Mouse (Mus musculus): ENCODE data around the gene Rnls.
"Not testable (repeated sequence)": the region's sequence is repeated elsewhere in the genome, so short reads cannot be mapped to it uniquely, and the experiment has no call there.

Rnls gene

GRCm38 (mm10) chr19:33391651-33392382 is at the start of gene Rnls:
TSS of gene Rnls (minus strand) at chr19:33392295.
- DNase-seq (ENCODE audit: low spot score), result peak; percentile 96

DNA sequence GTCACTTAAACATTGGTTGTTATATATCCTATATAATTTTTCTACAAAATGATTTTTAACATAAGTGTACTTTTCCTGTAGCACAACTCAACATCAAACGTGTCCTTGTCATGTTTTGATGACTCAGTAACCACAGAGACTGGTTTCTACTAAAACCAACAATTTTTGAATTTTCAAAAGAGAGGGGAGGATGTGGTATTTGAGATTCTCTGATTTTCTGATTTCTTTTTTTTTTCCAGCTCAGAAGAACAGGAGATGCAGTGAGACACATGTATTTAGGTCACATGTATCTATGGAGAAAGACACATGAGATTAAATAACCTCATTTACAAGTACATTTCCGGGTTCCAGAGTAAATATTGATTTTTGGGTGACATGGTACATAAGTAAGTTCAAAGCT is 37.4 kb upstream of the Rnls start:
- no peak for DNase-seq (ENCODE audit: low spot score)

DNA sequence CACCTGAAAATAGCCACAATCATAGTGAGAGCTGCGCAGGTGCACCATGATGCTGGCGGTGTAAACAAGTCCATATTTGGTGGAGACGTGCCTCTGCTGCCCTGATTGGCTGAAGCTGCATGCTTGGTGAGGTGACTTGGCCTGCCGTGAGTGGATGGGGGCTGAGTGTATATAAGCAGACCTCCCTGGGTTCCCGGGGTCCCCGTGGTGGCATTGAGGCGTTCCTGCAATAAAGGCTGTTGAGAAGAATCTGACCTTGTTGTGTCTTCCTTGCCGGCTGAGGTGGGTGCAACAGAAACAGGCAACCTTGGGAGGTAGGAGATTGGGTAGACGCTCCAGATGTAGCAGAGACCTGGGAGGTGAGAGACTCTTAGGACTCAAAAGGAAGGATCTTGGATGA is 27.3 kb upstream of the Rnls start:
- not testable (repeated sequence) for DNase-seq (ENCODE audit: low spot score)

- no peak for DNase-seq (ENCODE audit: low spot score)
Observed at GRCm38 (mm10) chr19:33380825-33381224, 11.3 kb downstream of the Rnls start.

GRCm38 (mm10) chr19:33380386-33380785 is 11.7 kb downstream of the Rnls start:
- DNase-seq (ENCODE audit: low spot score), result peak; percentile 70

DNA sequence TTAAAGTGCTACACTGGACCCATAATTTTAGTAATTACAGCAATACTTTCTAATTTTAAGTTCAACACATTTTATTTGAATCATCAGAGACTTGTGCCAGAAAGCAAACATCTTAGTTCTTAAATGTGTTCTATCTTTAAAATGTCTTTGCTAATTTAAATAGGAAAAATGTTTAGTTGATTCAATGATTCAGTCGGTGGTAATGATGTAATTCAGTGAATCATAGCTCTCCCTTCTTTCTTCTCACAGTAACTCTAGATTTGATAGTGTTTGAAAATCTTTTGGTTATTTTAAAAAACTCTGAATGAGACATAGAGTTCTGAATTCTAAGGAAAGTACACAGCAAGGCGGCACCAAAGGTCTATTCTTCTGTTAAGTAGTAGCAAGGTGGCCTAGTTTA is 23.3 kb downstream of the Rnls start:
- DNase-seq (ENCODE audit: low spot score), result no peak

DNA sequence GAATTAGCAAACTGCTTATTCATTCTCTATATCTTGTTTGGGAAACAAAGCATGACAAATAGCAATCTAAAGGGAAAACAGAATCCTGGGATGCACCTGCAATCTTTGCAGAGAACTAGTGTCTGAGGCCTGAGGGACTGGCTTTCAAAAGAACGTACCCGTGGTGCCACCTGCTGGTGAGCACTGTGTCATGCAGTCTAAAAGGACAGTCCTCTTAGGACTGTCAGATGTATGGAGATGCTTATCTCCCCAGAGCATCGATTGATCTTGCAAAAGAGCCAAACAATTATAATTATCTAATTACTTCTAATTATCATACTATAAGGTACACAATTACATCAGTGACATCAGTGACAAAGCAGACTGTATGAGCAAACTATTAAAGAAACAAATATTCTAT is 25.4 kb downstream of the Rnls start:
- DNase-seq (ENCODE audit: low spot score), result peak; percentile 85

GRCm38 (mm10) chr19:33357019-33357418 is 35.1 kb downstream of the Rnls start:
- DNase-seq (ENCODE audit: low spot score), result no peak

DNA sequence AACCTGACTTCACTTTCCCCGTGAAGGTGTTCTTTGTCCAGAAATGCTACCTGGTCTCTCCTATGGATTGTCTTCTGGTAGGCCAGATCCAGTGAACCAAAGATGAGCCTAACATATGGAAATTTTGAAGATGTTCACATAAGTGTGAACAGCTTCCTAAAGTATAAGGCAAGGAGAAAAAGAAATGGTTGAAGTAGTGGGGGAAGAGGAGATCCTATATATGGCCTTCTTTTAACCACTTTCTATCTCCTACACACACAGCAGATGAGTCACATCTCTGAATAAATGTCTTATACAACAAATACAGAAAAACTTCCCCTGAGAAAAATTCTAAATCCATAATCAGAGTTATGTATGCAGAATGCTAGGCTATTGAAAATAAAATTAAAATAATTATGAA is 52.0 kb downstream of the Rnls start:
- DNase-seq (ENCODE audit: low spot score), result no peak

DNA sequence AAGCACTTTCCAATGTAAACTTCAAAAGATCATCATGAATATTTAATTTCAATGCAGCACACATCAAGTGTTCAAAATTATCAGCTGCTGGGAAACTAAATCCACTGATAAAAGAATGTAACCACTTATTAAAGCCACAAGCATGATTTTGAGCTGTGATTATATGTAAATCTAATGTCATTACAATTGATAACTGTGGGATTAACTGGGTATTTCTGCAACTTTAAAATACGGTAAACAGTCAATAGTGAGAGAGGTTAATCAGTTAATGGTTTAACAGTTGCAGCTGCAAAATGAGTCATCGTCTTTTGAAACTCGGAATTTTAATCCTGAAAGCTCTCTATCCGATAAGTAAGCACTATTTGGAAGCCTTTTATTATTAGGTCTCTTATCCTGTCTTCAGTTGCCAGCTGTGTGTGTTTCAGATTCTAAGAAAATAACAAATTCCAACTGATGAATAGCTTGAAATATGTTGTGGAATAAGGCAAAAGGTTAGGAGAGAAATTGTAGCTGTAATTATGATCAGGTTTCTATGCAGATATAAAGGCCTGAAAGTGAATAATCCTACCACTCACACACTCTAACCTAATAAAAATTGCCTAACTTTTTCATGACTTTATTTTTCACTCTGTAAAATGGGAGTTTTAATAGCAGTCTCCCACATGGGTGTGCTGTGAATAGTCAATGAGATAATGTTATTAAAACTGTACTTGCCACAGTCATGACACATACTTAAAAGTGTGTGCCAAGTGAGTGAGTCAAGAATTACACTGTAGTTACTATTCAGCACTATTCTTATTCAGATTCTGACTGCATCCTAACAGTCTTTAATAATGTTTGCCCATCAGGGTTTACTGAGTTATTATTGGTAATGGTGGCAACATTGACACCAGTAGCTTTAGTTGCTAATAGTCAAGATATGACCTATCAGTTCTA is 65.1 kb downstream of the Rnls start:
- peak; percentile 26 for DNase-seq (ENCODE audit: low spot score)

DNA sequence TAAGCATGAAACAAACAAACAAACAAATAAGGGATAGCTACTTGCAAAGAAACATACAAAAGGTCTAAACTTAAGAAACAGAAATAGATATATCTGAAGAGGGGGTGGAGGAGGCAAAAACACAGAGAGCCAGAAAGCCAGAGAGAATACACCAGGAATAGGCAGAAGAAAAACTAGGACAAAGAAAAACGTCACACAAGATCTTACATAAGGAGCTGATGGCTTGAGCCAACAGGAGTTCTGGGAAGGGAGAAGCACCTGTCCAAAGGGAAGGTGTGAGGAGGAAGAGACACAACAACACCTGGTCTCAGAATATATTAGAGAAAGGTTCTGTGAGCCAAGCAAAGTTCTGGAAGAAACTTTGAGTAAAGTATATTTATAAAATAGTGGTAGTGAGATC is 73.3 kb downstream of the Rnls start:
- DNase-seq (ENCODE audit: low spot score), result no peak

GRCm38 (mm10) chr19:33317130-33317529 is 75.0 kb downstream of the Rnls start:
- DNase-seq (ENCODE audit: low spot score), result no peak

DNA sequence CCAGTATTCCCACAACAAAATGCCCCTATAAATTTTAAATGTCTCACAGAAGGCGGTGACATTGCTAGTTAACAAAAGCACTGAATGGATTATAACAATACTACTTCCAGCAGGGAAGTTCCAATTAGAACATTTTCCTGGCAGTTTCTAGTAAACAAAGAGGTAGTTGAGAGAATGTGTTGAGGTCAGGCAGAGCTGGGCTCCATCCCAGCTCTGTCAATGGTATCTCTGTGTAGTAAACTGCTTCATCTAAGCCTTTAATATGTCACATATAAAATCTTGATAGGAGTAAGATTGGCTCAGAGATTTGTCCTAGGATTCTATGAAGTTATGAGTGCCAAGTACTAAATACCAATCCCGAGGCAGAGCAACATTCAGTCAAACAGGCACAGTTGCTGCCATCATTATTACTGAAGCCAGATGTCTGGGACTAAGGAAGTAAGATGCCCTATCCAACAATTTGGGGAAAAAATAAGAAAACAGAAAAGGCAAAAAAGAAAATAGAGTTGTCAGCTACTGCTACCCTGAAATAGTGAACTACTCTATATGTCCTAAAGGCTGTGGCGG is 92.3 kb downstream of the Rnls start:
- no peak for DNase-seq (ENCODE audit: low spot score)

DNA sequence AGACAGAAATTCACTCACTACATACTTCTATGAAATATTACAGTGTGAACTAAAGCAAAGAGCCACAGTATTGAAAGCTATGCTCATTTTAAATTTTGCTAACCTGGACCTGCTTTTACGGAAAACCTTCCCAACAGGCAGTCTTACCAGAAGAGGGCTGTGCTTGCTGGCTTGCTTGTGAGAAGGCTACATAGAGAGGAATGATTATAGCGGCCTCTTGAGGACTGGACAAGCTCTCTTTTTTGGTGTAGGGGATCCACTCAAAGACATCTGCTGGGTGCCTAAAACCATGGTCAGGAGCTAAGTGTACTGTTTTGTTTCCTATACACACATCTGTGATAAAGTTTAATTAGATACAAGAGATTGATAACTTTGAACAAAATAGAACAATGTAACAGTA is 95.8 kb downstream of the Rnls start:
- no peak for DNase-seq (ENCODE audit: low spot score)

DNA sequence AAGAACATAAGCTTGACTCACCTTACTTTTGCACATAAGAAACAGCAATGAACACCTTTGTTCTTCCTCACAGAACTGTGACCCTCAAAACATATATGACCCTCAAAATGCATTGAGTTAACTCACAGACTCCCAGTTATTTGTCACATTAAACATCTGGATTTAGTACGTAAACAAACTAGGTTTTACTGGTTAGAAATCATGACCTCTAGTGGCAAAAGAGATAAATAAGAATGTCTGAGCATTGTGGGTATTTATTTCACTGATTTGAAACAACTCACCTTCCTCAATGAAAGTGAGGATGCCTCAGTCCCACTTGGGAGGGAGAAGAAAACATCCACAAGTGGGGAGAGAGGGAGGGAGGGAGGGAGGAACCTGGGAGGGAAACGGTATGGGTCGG is 109.1 kb downstream of the Rnls start:
- no peak for DNase-seq (ENCODE audit: low spot score)

DNA sequence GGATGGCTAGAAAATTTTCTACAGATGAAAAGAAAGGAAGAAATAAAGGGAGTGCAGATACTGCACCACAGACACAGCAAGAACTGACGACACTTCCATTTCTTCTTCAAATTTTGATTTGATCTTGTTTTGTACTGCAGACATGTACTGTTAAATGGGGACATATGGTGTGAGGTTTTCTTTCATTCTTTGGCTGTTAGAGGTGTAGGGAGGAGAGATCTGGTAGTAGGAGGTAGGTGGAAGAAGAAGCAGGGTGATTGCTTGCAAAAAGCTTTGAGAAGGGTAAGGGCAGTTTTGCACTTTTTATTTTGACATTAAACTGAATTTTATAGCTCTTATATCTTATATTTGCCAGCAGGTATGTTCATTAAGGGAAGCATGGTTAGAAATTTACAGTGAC is 115.7 kb downstream of the Rnls start:
- DNase-seq (ENCODE audit: low spot score), result no peak

GRCm38 (mm10) chr19:33273676-33274075 is 118.4 kb downstream of the Rnls start:
- no peak for DNase-seq (ENCODE audit: low spot score)

- DNase-seq (ENCODE audit: low spot score), result no peak
Observed at GRCm38 (mm10) chr19:33271571-33271970, 120.5 kb downstream of the Rnls start.

- no peak for DNase-seq (ENCODE audit: low spot score)
Observed at GRCm38 (mm10) chr19:33270231-33270630, 121.9 kb downstream of the Rnls start.

DNA sequence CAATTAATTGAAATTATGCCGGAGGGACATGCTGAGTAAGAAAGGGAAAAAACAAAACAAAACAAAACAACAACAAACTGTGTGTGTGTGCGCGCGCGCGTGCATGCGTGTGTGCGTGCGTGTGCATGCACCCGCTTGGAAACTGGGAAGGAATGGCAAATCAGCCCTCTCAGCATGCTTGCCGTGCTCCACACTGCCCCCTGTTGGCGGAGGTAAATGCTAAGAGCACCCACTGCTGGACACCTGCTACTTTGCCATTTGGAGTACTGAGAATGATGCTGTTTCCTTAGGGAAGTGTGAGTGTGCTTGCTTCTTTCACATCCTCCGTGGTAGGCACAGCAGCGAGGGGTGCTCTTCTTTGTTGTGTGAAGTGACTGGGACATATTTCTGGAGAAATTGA is 124.1 kb downstream of the Rnls start:
- DNase-seq (ENCODE audit: low spot score), result no peak

GRCm38 (mm10) chr19:33265245-33265644 is 126.8 kb downstream of the Rnls start:
- DNase-seq (ENCODE audit: low spot score), result no peak

DNA sequence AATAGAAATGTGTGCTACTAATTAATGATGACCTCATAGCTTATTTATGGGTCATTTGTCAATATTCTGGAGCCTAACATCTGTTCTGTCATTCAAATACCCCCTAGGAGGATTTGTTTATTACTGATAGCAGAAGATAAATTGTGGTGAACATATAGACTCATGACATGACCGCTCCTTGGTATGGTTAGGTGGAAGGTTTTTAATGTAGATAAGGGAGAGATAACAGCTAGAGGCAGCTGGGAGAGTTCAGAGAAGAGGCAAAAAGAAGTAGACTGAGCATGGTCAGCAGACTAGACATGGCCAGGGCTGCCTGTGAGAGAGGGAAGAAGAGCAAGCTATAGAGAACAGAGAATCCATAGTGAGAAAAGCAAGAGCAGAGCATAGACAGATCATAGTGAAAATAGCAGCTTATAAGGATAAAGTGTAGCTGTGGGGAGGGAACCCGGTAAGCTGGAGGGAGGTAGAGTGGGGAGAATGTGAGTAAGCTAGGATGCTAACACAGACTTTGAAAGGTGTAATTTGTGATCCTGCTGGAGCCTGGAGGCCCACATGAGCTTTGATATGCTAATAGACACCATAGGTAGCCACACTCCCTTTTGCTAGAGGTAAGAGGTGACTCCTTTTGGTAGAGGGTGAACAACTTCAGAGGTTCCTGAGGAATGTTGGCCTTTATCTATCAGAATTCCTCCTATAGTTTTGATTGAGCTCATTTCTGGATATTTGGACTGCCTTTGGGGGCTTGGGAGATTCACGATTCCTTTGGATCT is 127.7 kb downstream of the Rnls start:
- DNase-seq (ENCODE audit: low spot score), result no peak

All from MN1 (cell line).